Mouse (Mus musculus) liver, embryonic 13.5 days (tissue): Measurements from ENCODE around the gene Tbc1d30. TPM values are rescaled to one million over a fixed set of nuclear protein-coding genes. Genes with fewer than 3 reads are reported as not detected.

Experiments
- ATAC-seq: fragments of 200-750 bp; cut with Nextera tagmentation; 2 replicates; pipeline ENCODE4 v1.8.0; 2017; ENCODE audit warnings: low read depth, mild to moderate bottlenecking, moderate number of reproducible peaks, moderate library complexity
- DNase-seq: peaks from one replicate; pipeline ENCODE4 v3.0.0; 2022
- H3K27ac ChIP-seq: fragments of 300-500 bp; sonication (generic); 2 replicates; pipeline ENCODE4 v1.5.1; 2015; ENCODE audit warnings: moderate library complexity, mild to moderate bottlenecking, inconsistent platforms
- H3K27me3 ChIP-seq: fragments of 300-500 bp; sonication (generic); 2 replicates; pipeline ENCODE4 v1.6.1; 2015; ENCODE audit warnings: mild to moderate bottlenecking, inconsistent platforms
- H3K36me3 ChIP-seq: fragments of 300-500 bp; sonication (generic); 2 replicates; pipeline ENCODE4 v1.6.1; 2015; ENCODE audit warnings: mild to moderate bottlenecking, inconsistent platforms
- H3K4me1 ChIP-seq: fragments of 300-500 bp; sonication (generic); replicated peaks from 2 replicates; pipeline ENCODE4 v1.6.1; 2015; ENCODE audit warnings: inconsistent platforms
- H3K4me2 ChIP-seq: fragments of 300-500 bp; sonication (generic); 2 replicates; pipeline ENCODE4 v1.6.1; 2015; ENCODE audit warnings: inconsistent platforms, mild to moderate bottlenecking, moderate library complexity
- H3K4me3 ChIP-seq: fragments of 300-500 bp; sonication (generic); replicated peaks from 2 replicates; pipeline ENCODE4 v1.5.1; 2015; ENCODE audit warnings: mild to moderate bottlenecking, inconsistent platforms
- H3K9ac ChIP-seq: fragments of 300-500 bp; sonication (generic); 2 replicates; pipeline ENCODE4 v1.6.1; 2015; ENCODE audit warnings: mild to moderate bottlenecking, inconsistent platforms
- H3K9me3 ChIP-seq: fragments of 300-500 bp; sonication (generic); replicated peaks from 2 replicates; pipeline ENCODE4 v1.6.1; 2016; ENCODE audit warnings: inconsistent platforms
- WGBS: fragments of 180-500 bp; shearing (Covaris S2); methylation state at CpG from one replicate; pipeline ENCODE4 v1.1.7; 2015; ENCODE audit not compliant: insufficient replicate concordance; 5-methylcytosine and 5-hydroxymethylcytosine counted together
- polyA plus RNA-seq: library from polyadenylated mRNA; unstranded; fragments of >200 nt; fragmentation: Nextera tagmentation; extraction: Ambion mirVana; gene quantifications from 2 replicates; pipeline ENCODE4 v1.2.1, GENCODE M21; 2015

Tbc1d30 gene
- polyA plus RNA-seq, 1 experiment from 2014 or later, result 0.15 TPM

- H3K27me3 ChIP-seq, result no peaks in the 10 kb centered on the region
- H3K9me3 ChIP-seq, result no peaks in the 10 kb centered on the region
- no peak overlapping the region for H3K27ac ChIP-seq
- ATAC-seq (no peak), DNase-seq (no peak)
- 67% methylated on average over 6 of the region's 6 CpGs for WGBS
- no peak overlapping the region for H3K4me3 ChIP-seq
- no peaks in the 10 kb centered on the region for H3K4me1 ChIP-seq
- no peak overlapping the region for H3K4me2 ChIP-seq
- H3K36me3 ChIP-seq, result no peaks in the 10 kb centered on the region
- no peak overlapping the region for H3K9ac ChIP-seq
Observed at GRCm38 (mm10) chr10:121282926-121283325, 68.2 kb downstream of the Tbc1d30 start.

DNA sequence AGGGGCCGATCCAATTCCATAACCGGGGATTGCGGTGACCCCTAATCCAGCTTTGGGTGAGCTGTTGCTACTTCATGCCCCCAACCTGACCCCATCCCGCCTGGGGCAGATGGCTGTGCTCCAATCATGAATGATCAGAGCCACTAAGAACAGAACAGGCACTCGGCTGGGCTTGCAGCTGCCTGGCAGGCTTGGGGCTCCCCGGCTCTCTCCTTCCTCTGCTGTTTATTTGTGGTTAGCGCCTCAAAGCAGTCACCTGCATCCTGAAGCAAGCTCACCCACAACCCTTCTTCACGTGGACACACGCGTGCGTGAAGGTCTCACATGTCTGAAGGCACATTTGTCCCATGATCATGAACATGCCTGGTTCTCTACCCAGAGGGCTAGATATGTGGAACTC, 68.6 kb downstream of the Tbc1d30 start:
- ATAC-seq, result no peak
- Histone ChIP-seq H3K9me3 (no peaks in the 10 kb centered on the region), H3K4me3 (no peak overlapping the region), H3K27ac (no peak overlapping the region), H3K27me3 (no peaks in the 10 kb centered on the region), H3K4me2 (no peak overlapping the region), H3K36me3 (no peaks in the 10 kb centered on the region), H3K4me1 (no peaks in the 10 kb centered on the region), H3K9ac (no peak overlapping the region)
- no peak for DNase-seq
- 65% methylated on average over 11 of the region's 11 CpGs for WGBS

GRCm38 (mm10) chr10:121280943-121281342, 70.1 kb downstream of the Tbc1d30 start:
- DNase-seq (no peak), ATAC-seq (no peak)
- no peak overlapping the region for H3K9ac ChIP-seq
- WGBS, result 71% methylated on average over 11 of the region's 11 CpGs
- H3K4me2 ChIP-seq, result no peak overlapping the region
- H3K4me3 ChIP-seq, result no peak overlapping the region
- no peaks in the 10 kb centered on the region for H3K9me3 ChIP-seq
- no peaks in the 10 kb centered on the region for H3K27me3 ChIP-seq
- H3K4me1 ChIP-seq, result no peaks in the 10 kb centered on the region
- no peak overlapping the region for H3K27ac ChIP-seq
- H3K36me3 ChIP-seq, result no peaks in the 10 kb centered on the region

- no peaks in the 10 kb centered on the region for H3K4me1 ChIP-seq
- WGBS, result 82% methylated on average over 2 of the region's 2 CpGs
- no peak overlapping the region for H3K4me2 ChIP-seq
- H3K36me3 ChIP-seq, result no peaks in the 10 kb centered on the region; the same call in 1 of the 2 replicates
- ATAC-seq, result no peak
- no peak overlapping the region for H3K27ac ChIP-seq
- H3K4me3 ChIP-seq, result no peak overlapping the region
- H3K27me3 ChIP-seq, result no peaks in the 10 kb centered on the region
- H3K9me3 ChIP-seq, result no peaks in the 10 kb centered on the region
- no peak overlapping the region for H3K9ac ChIP-seq
- DNase-seq, result no peak
Observed at GRCm38 (mm10) chr10:121277022-121277471, 74.0 kb downstream of the Tbc1d30 start.

GRCm38 (mm10) chr10:121274964-121275363, 76.1 kb downstream of the Tbc1d30 start:
- Histone ChIP-seq H3K36me3 (no peaks in the 10 kb centered on the region; the same call in 1 of the 2 replicates), H3K9ac (no peak overlapping the region), H3K27me3 (no peaks in the 10 kb centered on the region), H3K9me3 (no peaks in the 10 kb centered on the region), H3K4me3 (no peak overlapping the region), H3K4me2 (no peak overlapping the region), H3K27ac (no peak overlapping the region), H3K4me1 (no peaks in the 10 kb centered on the region)
- DNase-seq, result no peak
- WGBS, result 30% methylated on average over 1 of the region's 1 CpGs
- ATAC-seq, result no peak

GRCm38 (mm10) chr10:121271002-121271401, 80.1 kb downstream of the Tbc1d30 start:
- H3K4me1 ChIP-seq, result no peaks in the 10 kb centered on the region
- H3K27me3 ChIP-seq, result no peaks in the 10 kb centered on the region
- no peaks in the 10 kb centered on the region for H3K9me3 ChIP-seq
- H3K9ac ChIP-seq, result no peak overlapping the region
- ATAC-seq (no peak), DNase-seq (no peak)
- H3K4me3 ChIP-seq, result no peak overlapping the region
- 68% methylated on average over 8 of the region's 8 CpGs for WGBS
- no peak overlapping the region for H3K4me2 ChIP-seq
- no peak overlapping the region for H3K27ac ChIP-seq
- no peaks in the 10 kb centered on the region; the same call in 1 of the 2 replicates for H3K36me3 ChIP-seq

DNA sequence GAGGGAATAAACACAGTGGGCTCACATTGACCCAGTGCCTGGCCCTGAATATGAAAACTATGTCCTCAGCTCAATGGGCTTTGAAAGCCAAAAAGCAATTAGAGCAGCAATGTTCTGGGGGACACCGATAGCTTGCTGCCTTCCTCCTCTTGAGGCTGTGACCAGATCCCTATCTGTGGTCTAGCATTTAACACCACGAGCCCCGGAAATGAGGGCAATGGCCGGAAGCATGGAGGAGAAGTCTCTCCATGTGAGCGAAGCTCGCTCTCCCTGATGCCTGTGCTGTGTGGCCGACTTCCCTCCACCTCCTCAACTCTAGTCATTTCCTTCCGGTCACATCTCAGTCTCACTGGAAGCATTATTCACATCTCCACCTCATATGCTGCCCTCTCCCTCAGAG, 82.3 kb downstream of the Tbc1d30 start:
- Histone ChIP-seq H3K4me1 (no peaks in the 10 kb centered on the region), H3K4me3 (no peak overlapping the region), H3K27ac (no peak overlapping the region), H3K9ac (no peak overlapping the region), H3K9me3 (no peaks in the 10 kb centered on the region), H3K4me2 (no peak overlapping the region), H3K36me3 (no peaks in the 10 kb centered on the region), H3K27me3 (no peaks in the 10 kb centered on the region)
- ATAC-seq (no peak), DNase-seq (no peak)
- WGBS, result 20% methylated on average over 8 of the region's 8 CpGs

GRCm38 (mm10) chr10:121264204-121264575, 86.9 kb downstream of the Tbc1d30 start:
- Histone ChIP-seq H3K27ac (no peak overlapping the region), H3K4me2 (no peak overlapping the region), H3K4me1 (no peaks in the 10 kb centered on the region), H3K27me3 (no peaks in the 10 kb centered on the region), H3K9ac (no peak overlapping the region), H3K4me3 (no peak overlapping the region), H3K36me3 (no peaks in the 10 kb centered on the region), H3K9me3 (no peaks in the 10 kb centered on the region)
- 22% methylated on average over 7 of the region's 7 CpGs for WGBS
- no peak for ATAC-seq
- DNase-seq, result no peak

DNA sequence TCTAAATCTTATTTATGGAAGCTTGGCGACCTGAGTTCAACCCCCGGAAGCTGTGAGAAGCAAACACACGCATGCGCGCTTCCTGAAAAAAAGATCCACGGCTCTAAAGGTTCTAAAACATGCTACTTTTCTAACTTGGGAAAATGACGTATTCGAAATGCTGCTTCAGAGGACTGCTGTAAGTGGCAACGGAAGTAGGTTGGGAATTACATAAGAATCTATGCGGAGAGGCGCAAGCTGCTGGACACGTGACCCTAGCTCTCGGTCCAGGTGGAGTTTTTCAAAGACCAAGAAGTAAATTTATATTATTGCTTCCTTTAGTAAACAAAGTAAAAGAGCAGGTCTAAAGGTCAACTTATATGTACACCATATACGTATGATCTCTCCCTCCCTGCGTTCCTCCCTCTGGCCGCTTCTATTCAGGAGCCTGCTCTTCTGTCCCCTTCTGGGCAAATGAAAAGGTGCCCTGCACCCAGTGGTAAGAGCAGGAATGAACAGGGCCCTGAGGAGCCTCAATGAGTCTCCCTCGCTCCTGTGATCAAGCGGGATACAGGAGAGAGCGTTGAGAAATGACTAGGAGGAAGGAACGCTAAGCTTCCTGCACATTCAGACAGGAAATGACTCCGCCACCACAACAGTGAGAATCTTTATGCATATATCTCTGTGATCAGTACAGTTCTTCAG, 87.4 kb downstream of the Tbc1d30 start:
- Histone ChIP-seq H3K4me2 (no peak overlapping the region), H3K4me1 (no peaks in the 10 kb centered on the region), H3K4me3 (no peak overlapping the region), H3K36me3 (no peaks in the 10 kb centered on the region), H3K9ac (no peak overlapping the region), H3K9me3 (no peaks in the 10 kb centered on the region), H3K27ac (no peak overlapping the region), H3K27me3 (no peaks in the 10 kb centered on the region)
- DNase-seq (no peak), ATAC-seq (no peak)
- WGBS, result 58% methylated on average over 21 of the region's 21 CpGs

DNA sequence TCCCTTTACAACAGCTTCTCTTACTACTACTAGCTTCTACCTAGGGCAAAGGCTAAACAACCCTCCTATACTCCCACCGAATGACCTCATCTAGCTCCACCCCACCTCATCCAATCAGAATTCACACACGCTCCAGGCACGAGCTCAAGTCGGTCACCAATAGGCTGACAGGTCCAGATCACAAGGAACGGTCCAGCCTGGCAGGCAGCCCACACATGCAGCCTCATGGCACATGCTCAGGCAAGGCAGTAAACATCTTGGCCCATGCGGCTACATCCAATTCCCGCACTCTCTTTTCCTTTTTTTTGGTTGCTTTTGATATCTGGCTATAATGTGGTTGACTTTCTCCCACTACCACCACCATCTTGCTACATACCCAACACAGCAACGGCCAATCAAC, 88.9 kb downstream of the Tbc1d30 start:
- H3K27me3 ChIP-seq, result no peaks in the 10 kb centered on the region
- WGBS, result 77% methylated on average over 8 of the region's 8 CpGs
- H3K36me3 ChIP-seq, result no peaks in the 10 kb centered on the region

DNA sequence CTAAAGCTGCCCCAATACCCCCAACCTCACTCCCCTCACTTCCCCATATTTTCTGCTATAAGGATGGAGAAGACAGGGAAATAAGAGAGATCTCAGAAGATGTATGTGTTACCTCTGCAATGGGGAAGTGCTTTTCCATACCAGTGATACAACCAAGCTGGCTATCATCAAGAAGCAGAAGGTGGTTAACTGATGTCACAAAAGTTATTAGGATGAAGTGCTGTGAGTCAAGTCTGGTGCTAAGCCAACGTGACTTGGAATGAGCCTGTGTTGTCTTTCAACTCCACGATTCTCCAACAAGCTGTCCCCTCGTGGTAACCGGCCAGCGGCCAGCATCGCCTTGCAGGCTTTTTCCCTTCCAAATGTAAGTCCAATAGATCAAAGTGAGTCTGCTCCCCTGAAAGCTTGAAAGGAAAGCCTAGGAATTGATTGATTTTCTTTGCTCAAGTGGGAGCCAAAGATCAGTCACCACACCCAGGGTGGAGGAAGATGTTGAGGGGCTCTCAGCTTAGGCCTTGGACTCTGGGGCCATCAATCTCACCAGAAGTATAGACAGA, 90.0 kb downstream of the Tbc1d30 start:
- 79% methylated on average over 6 of the region's 6 CpGs for WGBS
- H3K9ac ChIP-seq, result no peak overlapping the region
- ATAC-seq (no peak), DNase-seq (no peak)
- H3K4me1 ChIP-seq, result no peaks in the 10 kb centered on the region
- H3K9me3 ChIP-seq, result no peaks in the 10 kb centered on the region
- H3K4me2 ChIP-seq, result no peak overlapping the region
- H3K27ac ChIP-seq, result no peak overlapping the region
- no peaks in the 10 kb centered on the region for H3K36me3 ChIP-seq
- no peaks in the 10 kb centered on the region for H3K27me3 ChIP-seq
- H3K4me3 ChIP-seq, result no peak overlapping the region

More for the DNA sequence above, 88.9 kb downstream of the Tbc1d30 start:
- Histone ChIP-seq H3K4me2 (no peak overlapping the region), H3K9ac (no peak overlapping the region), H3K9me3 (no peaks in the 10 kb centered on the region), H3K4me3 (no peak overlapping the region), H3K27ac (no peak overlapping the region), H3K4me1 (no peaks in the 10 kb centered on the region)
- DNase-seq (no peak), ATAC-seq (no peak)
